Mouse (Mus musculus): Measurements from ENCODE around the gene Nup85. TPM values are rescaled to one million over a fixed set of nuclear protein-coding genes. Genes with fewer than 3 reads are reported as not detected.

Gene Nup85
- total RNA-seq, 2 experiments from 2014 or later: 68.9 to 73.6 TPM

DNA sequence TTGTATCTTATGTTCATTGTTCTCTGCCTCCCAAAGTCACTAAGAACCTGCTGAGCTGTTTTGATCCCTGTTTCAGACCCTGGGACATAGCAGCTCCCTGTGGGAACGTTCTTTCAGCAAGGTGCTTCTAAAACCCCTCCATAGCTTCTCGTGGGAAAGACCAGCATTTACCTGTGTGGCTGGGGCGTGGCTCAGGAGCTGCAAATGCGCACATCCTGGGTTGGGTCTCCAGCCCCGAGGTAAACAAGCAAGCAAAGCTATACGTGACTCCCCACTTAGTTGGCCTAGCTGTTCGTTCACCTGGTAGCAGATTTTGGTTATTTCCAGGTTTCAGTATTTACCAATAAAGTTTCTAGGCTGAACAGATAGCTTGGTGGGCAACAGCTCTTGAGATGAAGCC lies 68.0 kb downstream of the Nup85 start:
- no peak for DNase-seq (ENCODE audit: low spot score in 2 of 2)

DNA sequence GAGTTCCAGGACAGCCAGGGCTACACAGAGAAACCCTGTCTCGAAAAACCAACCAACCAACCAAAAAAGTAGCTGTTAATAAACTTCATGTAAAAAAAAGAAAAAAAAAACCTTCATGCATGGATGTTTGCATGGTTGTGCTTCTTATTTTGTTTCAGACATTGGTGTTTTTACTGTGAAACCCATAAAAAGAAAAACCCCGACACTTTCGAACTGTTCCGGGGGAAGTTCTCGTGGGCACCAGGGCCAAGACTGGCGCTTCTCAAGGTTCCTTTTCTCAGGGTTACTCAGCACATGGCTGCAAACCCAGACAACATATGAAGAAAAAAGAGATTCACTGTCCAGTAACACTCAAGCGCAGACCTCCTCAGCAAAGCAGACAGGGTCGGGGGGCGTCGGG lies 68.6 kb downstream of the Nup85 start:
- no peak for DNase-seq (ENCODE audit: low spot score in 2 of 2)

Other genes with a start within 250 kb of the Nup85 start
- under 1 TPM; 0.73 to 0.84 TPM for gene Ush1g, start 242.4 kb upstream of the Nup85 start, total RNA-seq (2021)
- gene Otop3, start 229.7 kb upstream of the Nup85 start, total RNA-seq (2021): under 1 TPM; 0.17 to 0.20 TPM
- gene Hid1, start 196.7 kb upstream of the Nup85 start, total RNA-seq (2021): 10 to 100 TPM; 29.0 to 34.2 TPM
- 10 to 100 TPM; 44.3 to 47.4 TPM for gene Cdr2l, start 182.5 kb upstream of the Nup85 start, total RNA-seq (2021)
- gene Mrpl58, start 160.7 kb upstream of the Nup85 start, total RNA-seq (2021): 100 to 1,000 TPM; 150 to 158 TPM
- gene Atp5h, start 144.5 kb upstream of the Nup85 start, total RNA-seq (2021): 100 to 1,000 TPM; 503 to 527 TPM
- 10 to 100 TPM; 56.7 to 61.6 TPM for gene Kctd2, start 144.3 kb upstream of the Nup85 start, total RNA-seq (2021)
- gene Trim80, start 123.9 kb upstream of the Nup85 start, total RNA-seq (2021): not detected
- gene Slc16a5, start 102.0 kb upstream of the Nup85 start, total RNA-seq (2021): 1 to 10 TPM in 1 of 2 experiments, under 1 TPM in 1; 0.51 to 3.6 TPM
- 1 to 10 TPM; 7.6 to 8.5 TPM for gene Armc7, start 88.8 kb upstream of the Nup85 start, total RNA-seq (2021)
- gene Nt5c, start 72.6 kb upstream of the Nup85 start, total RNA-seq (2021): 100 to 1,000 TPM in 1 of 2 experiments, 10 to 100 TPM in 1; 91.6 to 113 TPM
- gene Jpt1, start 50.0 kb upstream of the Nup85 start, total RNA-seq (2021): 100 to 1,000 TPM; 149 to 164 TPM
- gene Sumo2, start 28.2 kb upstream of the Nup85 start, total RNA-seq (2021): 100 to 1,000 TPM; 361 to 374 TPM
- 10 to 100 TPM; 72.9 to 77.3 TPM for gene Mrps7, start 39.5 kb downstream of the Nup85 start, total RNA-seq (2021)
- 10 to 100 TPM; 29.1 to 34.6 TPM for gene Gga3, start 39.6 kb downstream of the Nup85 start, total RNA-seq (2021)
- gene Mif4gd, start 48.5 kb downstream of the Nup85 start, total RNA-seq (2021): 100 to 1,000 TPM; 150 to 165 TPM
- gene Slc25a19, start 63.9 kb downstream of the Nup85 start, total RNA-seq (2021): 10 to 100 TPM; 58.4 to 69.9 TPM
- gene Grb2, start 144.2 kb downstream of the Nup85 start, total RNA-seq (2021): 100 to 1,000 TPM; 116 to 135 TPM
- gene Tmem94, start 201.0 kb downstream of the Nup85 start, total RNA-seq (2021): 10 to 100 TPM; 67.4 to 71.0 TPM
- gene Caskin2, start 249.2 kb downstream of the Nup85 start, total RNA-seq (2021): 10 to 100 TPM; 59.9 to 61.1 TPM